ENCODE assay signal across 8 mouse cellular contexts in genomic region chr1:58652480-58653403, GRCm38 (mm10). TPM values are rescaled to one million over a fixed set of nuclear protein-coding genes. Genes with fewer than 3 reads are reported as not detected.
DNase-seq lines count a peak whose midpoint lies in the region; ATAC-seq and TF ChIP-seq lines count a peak whose summit lies in the region.

No protein-coding gene starts in this region.

- no peak for TF ChIP-seq CTCF in C2C12 (IDR thresholded peaks at IDR 0.05; ENCODE audit: control insufficient read depth, insufficient read depth, insufficient read length)
- TF ChIP-seq CTCF in kidney, postnatal 0 days (IDR thresholded peaks at IDR 0.05; ENCODE audit: low read depth) = no peak
- no peak for TF ChIP-seq CTCF in liver, embryonic 14.5 days (IDR thresholded peaks at IDR 0.05; ENCODE audit: low read depth)

- peak; percentile 39; the same call in 1 of the 2 replicates for ATAC-seq in heart, embryonic 12.5 days (ENCODE audit: insufficient number of reproducible peaks, low FRiP score)
- peak; percentile 80 for ATAC-seq in kidney, postnatal 0 days (replicated peaks; ENCODE audit: low FRiP score, low read depth)
- ATAC-seq in liver, embryonic 14.5 days (ENCODE audit: insufficient read depth) = peak; percentile 62
- peak; percentile 79 for ATAC-seq in stomach, embryonic 16.5 days (ENCODE audit: insufficient read depth, low FRiP score)

- WGBS in heart, embryonic 12.5 days = 1% methylated on average over 37 of the region's 37 CpGs
- under 1% methylated on average over 36 of the region's 37 CpGs for WGBS in kidney, postnatal 0 days
- WGBS in liver, embryonic 14.5 days (ENCODE audit: insufficient replicate concordance) = under 1% methylated on average over 37 of the region's 37 CpGs
- WGBS in stomach, embryonic 16.5 days = 1% methylated on average over 37 of the region's 37 CpGs

- H3K9ac ChIP-seq in heart, embryonic 12.5 days = peak overlapping the region; percentile 86
- peak overlapping the region; percentile 82 for H3K9ac ChIP-seq in kidney, postnatal 0 days (ENCODE audit: low read depth, low read length)
- peak overlapping the region; percentile 76 for H3K9ac ChIP-seq in liver, embryonic 14.5 days (replicated peaks)
- peak overlapping the region; percentile 89 for H3K9ac ChIP-seq in stomach, embryonic 16.5 days (ENCODE audit: low read length)

- H3K4me3 ChIP-seq in C2C12 (ENCODE audit: insufficient read depth, poor library complexity, severe bottlenecking) = peak overlapping the region; percentile 50
- peak overlapping the region; percentile 70 for H3K4me3 ChIP-seq in erythroblast, embryonic 14.5 days (replicated peaks)
- H3K4me3 ChIP-seq in heart, embryonic 12.5 days = peak overlapping the region; percentile 85
- H3K4me3 ChIP-seq in kidney, postnatal 0 days (replicated peaks; ENCODE audit: low read depth, low read length) = peak overlapping the region; percentile 70
- H3K4me3 ChIP-seq in liver, embryonic 14.5 days (ENCODE audit: insufficient read depth in 1 of 2, low read depth in 2 of 2, low read length in 2 of 2) = peak overlapping the region; percentile 76
- H3K4me3 ChIP-seq in stomach, embryonic 16.5 days (replicated peaks; ENCODE audit: low read length) = peak overlapping the region; percentile 72

- H3K4me2 ChIP-seq in heart, embryonic 12.5 days = peak overlapping the region; percentile 75
- H3K4me2 ChIP-seq in kidney, postnatal 0 days (ENCODE audit: low read length) = peak overlapping the region; percentile 76
- H3K4me2 ChIP-seq in liver, embryonic 14.5 days (ENCODE audit: low read depth) = peak overlapping the region; percentile 70
- H3K4me2 ChIP-seq in stomach, embryonic 16.5 days (ENCODE audit: low read depth, low read length) = peak overlapping the region; percentile 76

- H3K36me3 ChIP-seq in C2C12 (ENCODE audit: control insufficient read depth, insufficient read depth) = peaks cover 4% of the 10 kb centered on the region
- no peaks in the 10 kb centered on the region for H3K36me3 ChIP-seq in erythroblast, embryonic 14.5 days (ENCODE audit: control insufficient read depth)
- H3K36me3 ChIP-seq in heart, embryonic 12.5 days = no peaks in the 10 kb centered on the region
- no peaks in the 10 kb centered on the region for H3K36me3 ChIP-seq in kidney, postnatal 0 days (ENCODE audit: insufficient read depth, low read length)
- H3K36me3 ChIP-seq in liver, embryonic 14.5 days (replicated peaks; ENCODE audit: control insufficient read depth, insufficient read depth, low read depth) = no peaks in the 10 kb centered on the region
- no peaks in the 10 kb centered on the region for H3K36me3 ChIP-seq in stomach, embryonic 16.5 days (ENCODE audit: control insufficient read depth, insufficient read depth, low read length)

- DNase-seq in brain, adult 2 months (ENCODE audit: low read depth, low spot score) = peak; percentile 81
- peak; percentile 43 for DNase-seq in kidney, postnatal 0 days (ENCODE audit: low spot score)
- peak in 2 of 3 experiments; percentile 4 to 28 for DNase-seq in liver, embryonic 14.5 days (ENCODE audit: low read depth in 3 of 3, low spot score in 3 of 3)
- DNase-seq in neural tube, embryonic 10.5 days (ENCODE audit: extremely low spot score, low spot score) = peak; percentile 65

- peaks cover 9% of the 10 kb centered on the region for H3K4me1 ChIP-seq in erythroblast, embryonic 14.5 days (ENCODE audit: control insufficient read depth)
- 0 out of 2 replicates have a peak, but pooled peaks cover 4% of the 10 kb centered on the region for H3K4me1 ChIP-seq in heart, embryonic 12.5 days (replicated peaks)
- H3K4me1 ChIP-seq in kidney, postnatal 0 days (replicated peaks; ENCODE audit: insufficient read depth, low read length) = no peaks in the 10 kb centered on the region
- no peaks in the 10 kb centered on the region; a peak in 1 of 4 replicates for H3K4me1 ChIP-seq in liver, embryonic 14.5 days (replicated peaks; ENCODE audit: control insufficient read depth in 2 of 2, insufficient read depth in 2 of 2, low read length in 1 of 2)
- no peaks in the 10 kb centered on the region for H3K4me1 ChIP-seq in stomach, embryonic 16.5 days (ENCODE audit: control insufficient read depth, insufficient read depth, low read length)

- H3ac ChIP-seq in C2C12 (ENCODE audit: control insufficient read depth, insufficient read length, low read depth) = peak overlapping the region; percentile 98

- H3K27ac ChIP-seq in heart, embryonic 12.5 days (ENCODE audit: poor library complexity, severe bottlenecking) = 0 out of 2 replicates have a peak overlapping the region, but pooled peaks have one; percentile 43
- H3K27ac ChIP-seq in kidney, postnatal 0 days = peak overlapping the region; percentile 82
- H3K27ac ChIP-seq in liver, embryonic 14.5 days = no peak overlapping the region
- peak overlapping the region; percentile 60 for H3K27ac ChIP-seq in stomach, embryonic 16.5 days (ENCODE audit: low read length)

- H3K79me3 ChIP-seq in C2C12 (ENCODE audit: low read depth) = no peaks in the 10 kb centered on the region

- H3K27me3 ChIP-seq in C2C12 (ENCODE audit: control insufficient read depth, insufficient read depth, insufficient read length) = no peaks in the 10 kb centered on the region
- no peaks in the 10 kb centered on the region for H3K27me3 ChIP-seq in erythroblast, embryonic 14.5 days (ENCODE audit: control insufficient read depth)
- no peaks in the 10 kb centered on the region for H3K27me3 ChIP-seq in heart, embryonic 12.5 days (replicated peaks)
- no peaks in the 10 kb centered on the region for H3K27me3 ChIP-seq in kidney, postnatal 0 days (ENCODE audit: insufficient read depth, low read length)
- H3K27me3 ChIP-seq in liver, embryonic 14.5 days (ENCODE audit: control insufficient read depth, insufficient read depth, low read length) = no peaks in the 10 kb centered on the region
- H3K27me3 ChIP-seq in stomach, embryonic 16.5 days (ENCODE audit: control insufficient read depth, insufficient read depth, low read length) = no peaks in the 10 kb centered on the region

- peaks cover 6% of the 10 kb centered on the region for H3K79me2 ChIP-seq in C2C12 (ENCODE audit: control insufficient read depth, insufficient read depth)

- no peak for TF ChIP-seq EP300 in liver, embryonic 14.5 days (IDR thresholded peaks at IDR 0.05; ENCODE audit: low read depth)

- H3K9me3 ChIP-seq in erythroblast, embryonic 14.5 days (ENCODE audit: control insufficient read depth, low read length) = no peaks in the 10 kb centered on the region
- no peaks in the 10 kb centered on the region for H3K9me3 ChIP-seq in heart, embryonic 12.5 days (replicated peaks)
- H3K9me3 ChIP-seq in kidney, postnatal 0 days (replicated peaks; ENCODE audit: low read length) = no peaks in the 10 kb centered on the region
- H3K9me3 ChIP-seq in liver, embryonic 14.5 days (ENCODE audit: control insufficient read depth, low read length) = no peaks in the 10 kb centered on the region
- H3K9me3 ChIP-seq in stomach, embryonic 16.5 days (replicated peaks; ENCODE audit: control insufficient read depth, low read length) = no peaks in the 10 kb centered on the region

TF ChIP-seq in C2C12, 6 proteins besides CTCF, POLR2A, EP300 and RAD21:
- TF ChIP-seq MYOG (IDR thresholded peaks at IDR 0.05; ENCODE audit: control insufficient read depth, extremely low read depth, insufficient read length) = no peak
- peak; percentile 48 for TF ChIP-seq MAX (IDR thresholded peaks at IDR 0.05)
- no peak for TF ChIP-seq USF1 (IDR thresholded peaks at IDR 0.05; ENCODE audit: low read depth)

RNA-seq across cellular contexts. Expression of gene Als2cr12, which starts 43.0 kb away (rescaled TPM):
- polyA plus RNA-seq in C2C12 (2012; fragmentation: generic; extraction: Trizol) = 0.23 TPM
- not detected in 2 replicates for polyA plus RNA-seq in erythroblast, embryonic 14.5 days (2012)
- polyA plus RNA-seq in heart, embryonic 12.5 days (2016; fragmentation: Nextera tagmentation; extraction: Ambion mirVana) = not detected in 2 replicates
- polyA plus RNA-seq in kidney, postnatal 0 days (2015; fragmentation: Nextera tagmentation; extraction: Ambion mirVana) = 0.92 and 0.96 TPM in 2 replicates
- polyA plus RNA-seq in liver, embryonic 14.5 days (2012; rRNA removed) = not detected in 2 replicates
- not detected in 2 replicates for polyA plus RNA-seq in liver, embryonic 14.5 days (2014; fragmentation: Nextera tagmentation; extraction: Ambion mirVana)
- polyA plus RNA-seq in stomach, embryonic 16.5 days (2015; fragmentation: Nextera tagmentation; extraction: Ambion mirVana) = 0.30 and 0.43 TPM in 2 replicates

RNA-seq across cellular contexts. Expression of gene Cflar, which starts 58.6 kb away (rescaled TPM):
- polyA plus RNA-seq in C2C12 (2012; fragmentation: generic; extraction: Trizol) = 23.6 TPM
- 0.03 and 0.04 TPM in 2 replicates for polyA plus RNA-seq in erythroblast, embryonic 14.5 days (2012)
- 35.6 and 35.9 TPM in 2 replicates for polyA plus RNA-seq in heart, embryonic 12.5 days (2016; fragmentation: Nextera tagmentation; extraction: Ambion mirVana)
- 62.1 and 66.4 TPM in 2 replicates for polyA plus RNA-seq in kidney, postnatal 0 days (2015; fragmentation: Nextera tagmentation; extraction: Ambion mirVana)
- polyA plus RNA-seq in liver, embryonic 14.5 days (2012; rRNA removed) = 8.2 and 8.4 TPM in 2 replicates
- polyA plus RNA-seq in liver, embryonic 14.5 days (2014; fragmentation: Nextera tagmentation; extraction: Ambion mirVana) = 10.8 and 13.4 TPM in 2 replicates
- 34.2 and 37.4 TPM in 2 replicates for polyA plus RNA-seq in stomach, embryonic 16.5 days (2015; fragmentation: Nextera tagmentation; extraction: Ambion mirVana)

Comparison
In these comparisons a context has a peak if more than half of its experiments do, and no peak if none do; other contexts are left out.
1. DNase-seq: peak in every context shown above with its lines; median percentile 81 in brain, adult 2 months; 65 in neural tube, embryonic 10.5 days; 43 in kidney, postnatal 0 days; 16 in liver, embryonic 14.5 days.